Mouse (Mus musculus) heart, embryonic 16.5 days (tissue): ENCODE results near the gene Pzp. TPM values are rescaled to one million over a fixed set of nuclear protein-coding genes. Genes with fewer than 3 reads are reported as not detected.

Experiments
- polyA plus RNA-seq: library from polyadenylated mRNA; unstranded; fragments of >200 nt; fragmentation: Nextera tagmentation; extraction: Ambion mirVana; gene quantifications from 2 replicates; pipeline ENCODE4 v1.2.1, GENCODE M21; 2015

Gene Pzp
- polyA plus RNA-seq, 1 experiment from 2014 or later = 0.63 TPM

Other genes with a start within 250 kb of the Pzp start
- gene Tead4, start 225.9 kb downstream of the Pzp start, polyA plus RNA-seq = 2.5 and 2.7 TPM in 2 replicates
- gene Tulp3, start 170.9 kb downstream of the Pzp start, polyA plus RNA-seq = 11.0 and 11.1 TPM in 2 replicates
- 79.2 and 82.5 TPM in 2 replicates for gene Rhno1, start 163.8 kb downstream of the Pzp start, polyA plus RNA-seq
- 26.3 and 26.4 TPM in 2 replicates for gene Foxm1, start 163.8 kb downstream of the Pzp start, polyA plus RNA-seq
- gene Tex52, start 151.3 kb downstream of the Pzp start, polyA plus RNA-seq = 0.14 and 0.22 TPM in 2 replicates
- not detected in 2 replicates for gene Gm44596, start 151.2 kb downstream of the Pzp start, polyA plus RNA-seq
- gene Nrip2, start 127.4 kb downstream of the Pzp start, polyA plus RNA-seq = 3.4 and 4.1 TPM in 2 replicates
- 28.4 and 35.6 TPM in 2 replicates for gene Itfg2, start 101.8 kb downstream of the Pzp start, polyA plus RNA-seq
- gene Fkbp4, start 88.0 kb downstream of the Pzp start, polyA plus RNA-seq = 281 and 301 TPM in 2 replicates
- 1.8 and 2.0 TPM in 2 replicates for gene A2ml1, start 54.9 kb upstream of the Pzp start, polyA plus RNA-seq
- 0.17 TPM in 1 of 2 replicates, not detected in the other for gene Klrb1a, start 96.8 kb upstream of the Pzp start, polyA plus RNA-seq
- 1.4 TPM in 1 of 2 replicates, not detected in the other for gene Clec2h, start 135.7 kb upstream of the Pzp start, polyA plus RNA-seq
- not detected in 2 replicates for gene Klrb1, start 196.3 kb upstream of the Pzp start, polyA plus RNA-seq